Mouse (Mus musculus) liver, embryonic 14.5 days (tissue): Measurements from ENCODE around the gene Qrfpr.

Source experiments
- CTCF ChIP-seq: IDR thresholded peaks from 2 replicates; pipeline ENCODE4 v1.5.1; 2016; ENCODE audit warnings: antibody characterized with exemption, low read depth, control low read depth
- EP300 ChIP-seq: IDR thresholded peaks from 2 replicates; pipeline ENCODE4 v1.6.1; 2016; ENCODE audit warnings: antibody characterized with exemption, low read depth

- TF ChIP-seq CTCF, result no peak
- no peak for TF ChIP-seq EP300
These were observed 41.2 kb upstream of the Qrfpr start for GRCm38 (mm10) chr3:36263265-36263664.
